Mouse (Mus musculus) stomach, postnatal 0 days (tissue): ENCODE measurements at regions not wholly inside any gene's neighbourhood (a gene's known extent, or its start where the extent isn't known, plus 50 kb on each side); places are given as distances from the start of the nearest gene placed in this dataset.

Source experiments
- CTCF ChIP-seq: IDR thresholded peaks from 2 replicates; pipeline ENCODE4 v1.5.1; 2016; ENCODE audit warnings: antibody characterized with exemption, low read depth, mild to moderate bottlenecking, moderate library complexity
- EP300 ChIP-seq: optimal IDR thresholded peaks from 2 replicates; pipeline ENCODE3; 2016; ENCODE audit warnings: antibody characterized with exemption

- TF ChIP-seq CTCF = no peak
- no peak for TF ChIP-seq EP300
These were observed 164.0 kb upstream of the Gli2 start for GRCm38 (mm10) chr1:119217387-119217786.
